Mouse (Mus musculus) adrenal gland, postnatal 14 days (tissue): ENCODE results near the gene Hpse2. TPM values are rescaled to one million over a fixed set of nuclear protein-coding genes. Genes with fewer than 3 reads are reported as not detected.

Experiments
- DNase-seq: peaks from one replicate; pipeline ENCODE4 v3.0.0; 2021; ENCODE audit warnings: mixed read lengths
- total RNA-seq: library from RNA; stranded (reverse); gene quantifications from 2 replicates; pipeline ENCODE4 v1.2.3, GENCODE M21; 2021

Gene Hpse2
- total RNA-seq, 1 experiment from 2014 or later, result not detected

GRCm38 (mm10) chr19:42948114-42948636 is 440.0 kb downstream of the Hpse2 start:
- DNase-seq, result no peak

- no peak for DNase-seq
Observed at GRCm38 (mm10) chr19:42937544-42937943, 450.6 kb downstream of the Hpse2 start.

- DNase-seq, result no peak
Observed at GRCm38 (mm10) chr19:42936661-42937193, 451.4 kb downstream of the Hpse2 start.

- no peak for DNase-seq
Observed at GRCm38 (mm10) chr19:42929702-42930101, 458.5 kb downstream of the Hpse2 start.

- DNase-seq, result no peak
Observed at GRCm38 (mm10) chr19:42928271-42928670, 459.9 kb downstream of the Hpse2 start.

GRCm38 (mm10) chr19:42922610-42923009 is 465.5 kb downstream of the Hpse2 start:
- no peak for DNase-seq

GRCm38 (mm10) chr19:42913703-42914102 is 474.5 kb downstream of the Hpse2 start:
- no peak for DNase-seq

GRCm38 (mm10) chr19:42909719-42910118 is 478.4 kb downstream of the Hpse2 start:
- DNase-seq, result no peak

- no peak for DNase-seq
Observed at GRCm38 (mm10) chr19:42908553-42908952, 479.6 kb downstream of the Hpse2 start.

- no peak for DNase-seq
Observed at GRCm38 (mm10) chr19:42906328-42906727, 481.8 kb downstream of the Hpse2 start.

GRCm38 (mm10) chr19:42904726-42905125 is 483.4 kb downstream of the Hpse2 start:
- DNase-seq, result peak; percentile 17

- DNase-seq, result no peak
Observed at GRCm38 (mm10) chr19:42904240-42904639, 483.9 kb downstream of the Hpse2 start.

- DNase-seq, result no peak
Observed at GRCm38 (mm10) chr19:42903840-42904239, 484.3 kb downstream of the Hpse2 start.

GRCm38 (mm10) chr19:42902410-42903021 is 485.6 kb downstream of the Hpse2 start:
- DNase-seq, result no peak

- DNase-seq, result no peak
Observed at GRCm38 (mm10) chr19:42891599-42891998, 496.6 kb downstream of the Hpse2 start.

- no peak for DNase-seq
Observed at GRCm38 (mm10) chr19:42877653-42878052, 510.5 kb downstream of the Hpse2 start.

GRCm38 (mm10) chr19:42876563-42876962 is 511.6 kb downstream of the Hpse2 start:
- DNase-seq, result no peak

- no peak for DNase-seq
Observed at GRCm38 (mm10) chr19:42869663-42870530, 518.3 kb downstream of the Hpse2 start.

- DNase-seq, result peak; percentile 11
Observed at GRCm38 (mm10) chr19:42868958-42869662, 519.0 kb downstream of the Hpse2 start.

- DNase-seq, result no peak
Observed at GRCm38 (mm10) chr19:42863013-42863412, 525.1 kb downstream of the Hpse2 start.

GRCm38 (mm10) chr19:42857096-42857495 is 531.1 kb downstream of the Hpse2 start:
- DNase-seq, result no peak

GRCm38 (mm10) chr19:42855649-42856048 is 532.5 kb downstream of the Hpse2 start:
- DNase-seq, result no peak
